9 mouse cellular contexts compared by ENCODE assay signal in genomic region chr8:13491491-13492010, GRCm38 (mm10). TPM values are rescaled to one million over a fixed set of nuclear protein-coding genes. Genes with fewer than 3 reads are reported as not detected.
"Had no signal": no experiment of that assay in that cellular context is flagged by ENCODE, and none has a peak within 500 bp of the region (broad histone marks: within the 10 kb centered on the region; RNA-seq: fewer than 3 reads in every experiment).

No protein-coding gene starts in this region.

- ATAC-seq: midbrain, embryonic 13.5 days had no signal

- H3K9ac ChIP-seq: limb, embryonic 13.5 days; liver, embryonic 14.5 days; midbrain, embryonic 13.5 days had no signal

- H3K9me3 ChIP-seq: limb, embryonic 13.5 days; midbrain, embryonic 13.5 days had no signal

- DNase-seq: left cerebral cortex, postnatal 4 days; right cerebral cortex, postnatal 14 days; thymus, adult 18-20 months; thymus, postnatal 14 days had no signal

- H3K36me3 ChIP-seq: limb, embryonic 13.5 days; midbrain, embryonic 13.5 days had no signal

- H3K27ac ChIP-seq: limb, embryonic 13.5 days; liver, embryonic 14.5 days; midbrain, embryonic 13.5 days had no signal

- H3K4me2 ChIP-seq: limb, embryonic 13.5 days; midbrain, embryonic 13.5 days had no signal

- H3K4me3 ChIP-seq: limb, embryonic 13.5 days; midbrain, embryonic 13.5 days had no signal

RNA-seq across cellular contexts. Expression of gene Tmem255b, which starts 56.6 kb away (rescaled TPM):
- total RNA-seq: liver, adult 2 months; megakaryocyte progenitor cell, adult 5-6 weeks had no signal
- polyA plus RNA-seq: midbrain, embryonic 13.5 days had no signal
